Mouse (Mus musculus) olfactory bulb, adult 2 months (tissue): ENCODE data around the gene Casp7.

Experiments
- CTCF ChIP-seq: fragments of 200-500 bp; IDR thresholded peaks from 2 replicates; pipeline ENCODE4 v1.5.1; 2012; ENCODE audit warnings: low read depth, mild to moderate bottlenecking, low read length, moderate library complexity; ENCODE audit not compliant: insufficient read depth
- POLR2A ChIP-seq: fragments of 200-500 bp; IDR thresholded peaks from 2 replicates; pipeline ENCODE4 v1.6.1; 2012; ENCODE audit warnings: mild to moderate bottlenecking, low read depth, low read length, moderate library complexity; ENCODE audit not compliant: insufficient read depth

GRCm38 (mm10) chr19:56459154-56460050 is 62.5 kb downstream of the Casp7 start:
- TF ChIP-seq POLR2A (no peak), CTCF (no peak)
